Mouse (Mus musculus): Measurements from ENCODE around the gene Pgam2.
A peak's percentile ranks its signal among the peaks of the same experiment; 100 is the strongest.

Pgam2 gene

GRCm38 (mm10) chr11:5805711-5806110, 2.2 kb upstream of the Pgam2 start:
- no peak for DNase-seq (ENCODE audit: low spot score)

DNA sequence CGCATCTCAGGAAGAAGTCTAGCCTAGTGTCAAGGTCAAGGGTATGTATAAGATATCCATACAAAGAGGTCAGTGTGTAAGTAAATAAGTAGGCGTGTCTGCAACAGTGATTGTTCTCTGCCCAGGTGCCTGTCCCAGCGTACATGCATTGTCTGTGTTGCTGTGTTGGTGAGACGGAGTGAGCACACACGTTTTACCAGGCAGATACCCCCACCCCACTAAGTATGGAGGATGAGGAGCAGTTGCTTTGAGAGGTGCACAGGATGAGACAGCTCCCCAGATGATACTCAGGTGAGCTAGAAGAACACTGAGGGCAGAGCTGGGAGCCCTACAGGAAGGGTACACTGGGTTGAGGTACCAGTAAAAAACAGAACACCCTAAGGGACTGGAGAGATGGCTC, 641 bp upstream of the Pgam2 start:
- DNase-seq (ENCODE audit: low spot score), result no peak

DNA sequence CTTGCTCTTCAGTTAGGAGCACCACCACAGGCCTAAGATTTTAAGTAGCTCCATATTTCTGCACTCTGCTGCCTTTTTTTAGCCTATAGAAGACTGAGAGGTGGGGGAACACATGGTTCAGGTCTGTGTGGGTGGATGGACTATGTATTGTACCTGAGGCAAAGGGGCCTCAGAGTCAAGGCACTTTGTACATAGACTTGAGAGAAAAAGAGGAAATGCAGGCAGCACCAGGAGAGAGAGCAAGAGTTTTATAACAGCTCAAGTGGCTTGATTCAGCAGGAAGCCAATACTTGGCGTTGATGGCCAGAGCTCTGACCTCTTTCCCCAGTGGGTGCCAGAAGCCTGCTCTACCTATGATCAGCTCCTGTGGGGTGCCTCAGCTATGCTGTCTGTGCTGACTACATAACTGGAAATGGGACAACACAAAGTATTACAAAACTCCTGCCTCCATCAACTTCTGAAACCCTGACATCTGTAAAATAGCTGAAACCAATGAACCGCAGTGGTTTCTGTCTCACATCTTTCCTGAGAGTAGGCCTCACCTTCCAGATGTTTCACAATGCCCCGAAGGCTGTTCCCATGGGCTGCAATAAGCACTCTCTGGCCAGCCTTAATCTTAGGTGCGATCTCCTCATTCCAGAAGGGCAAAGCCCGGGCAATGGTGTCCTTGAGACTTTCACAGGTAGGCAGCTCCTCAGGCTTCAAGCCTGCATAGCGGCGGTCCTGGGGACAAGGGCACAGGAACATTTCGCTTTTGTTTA, 896 bp downstream of the Pgam2 start:
- no peak for DNase-seq (ENCODE audit: low spot score)

GRCm38 (mm10) chr11:5802005-5802404, 1.5 kb downstream of the Pgam2 start:
- DNase-seq (ENCODE audit: low spot score), result no peak

- DNase-seq (ENCODE audit: low spot score), result no peak
Observed at GRCm38 (mm10) chr11:5801511-5801910, 2.0 kb downstream of the Pgam2 start.

DNA sequence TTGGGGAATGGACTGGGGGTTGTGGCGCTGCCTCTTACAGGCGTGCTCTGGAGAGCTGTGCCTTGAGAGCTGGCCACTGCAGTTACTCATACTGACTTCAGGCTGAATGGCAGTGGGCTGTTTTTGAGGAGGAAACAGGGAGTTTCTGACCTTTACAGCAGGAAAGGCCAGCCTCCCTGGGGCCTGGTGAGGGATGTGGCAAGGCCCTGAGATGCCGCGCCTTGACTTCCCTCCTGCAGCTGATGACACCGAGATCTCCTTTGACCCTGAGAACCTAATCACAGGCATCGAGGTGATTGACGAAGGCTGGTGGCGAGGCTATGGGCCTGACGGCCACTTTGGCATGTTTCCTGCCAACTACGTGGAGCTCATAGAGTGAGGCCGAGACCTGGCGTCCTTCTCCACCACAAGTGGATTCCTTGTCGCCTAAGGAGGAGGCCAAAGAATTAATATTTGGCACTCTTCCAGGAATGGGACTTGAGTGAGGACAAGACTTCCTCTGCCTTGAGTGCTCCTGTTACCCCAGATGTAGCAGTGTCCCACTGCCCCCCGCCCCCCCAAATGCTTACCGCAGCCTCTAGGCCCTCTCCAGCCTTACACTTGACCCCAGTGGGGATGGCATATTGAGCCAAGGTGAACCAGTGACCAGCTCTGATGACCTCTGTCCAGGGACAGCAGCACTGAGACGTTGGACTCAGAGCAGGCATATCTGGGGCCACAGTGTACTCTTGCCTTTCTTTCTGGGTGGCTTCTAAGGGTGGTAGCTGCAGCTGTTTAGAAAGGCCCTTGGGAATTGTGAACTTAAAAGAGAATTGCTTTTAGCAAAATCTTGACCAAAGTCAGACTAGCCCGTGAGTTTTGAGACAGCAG, 3.7 kb downstream of the Pgam2 start:
- peak; percentile 85 for DNase-seq (ENCODE audit: low spot score)

- DNase-seq (ENCODE audit: low spot score), result no peak
Observed at GRCm38 (mm10) chr11:5797928-5798327, 5.6 kb downstream of the Pgam2 start.

- DNase-seq (ENCODE audit: low spot score), result no peak
Observed at GRCm38 (mm10) chr11:5797371-5797770, 6.2 kb downstream of the Pgam2 start.

DNA sequence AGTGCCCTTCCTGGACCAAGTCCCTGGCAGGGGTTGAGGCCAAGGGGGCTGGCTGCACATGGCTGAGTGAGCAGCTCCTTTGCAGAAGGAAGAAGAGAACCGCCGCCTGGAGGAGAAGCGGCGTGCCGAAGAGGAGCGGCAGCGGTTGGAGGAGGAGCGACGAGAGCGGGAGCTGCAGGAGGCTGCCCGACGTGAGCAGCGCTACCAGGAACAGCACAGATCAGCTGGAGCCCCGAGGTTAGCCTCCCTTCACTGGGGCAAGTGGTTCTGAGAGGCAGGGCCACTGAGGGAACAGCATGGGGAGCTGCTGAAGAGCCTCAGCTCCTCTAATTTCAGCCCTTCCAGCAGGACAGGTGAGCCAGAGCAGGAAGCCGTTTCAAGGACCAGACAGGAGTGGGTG, 6.6 kb downstream of the Pgam2 start:
- no peak for DNase-seq (ENCODE audit: low spot score)

GRCm38 (mm10) chr11:5795706-5796105, 7.8 kb downstream of the Pgam2 start:
- DNase-seq (ENCODE audit: low spot score), result no peak

DNA sequence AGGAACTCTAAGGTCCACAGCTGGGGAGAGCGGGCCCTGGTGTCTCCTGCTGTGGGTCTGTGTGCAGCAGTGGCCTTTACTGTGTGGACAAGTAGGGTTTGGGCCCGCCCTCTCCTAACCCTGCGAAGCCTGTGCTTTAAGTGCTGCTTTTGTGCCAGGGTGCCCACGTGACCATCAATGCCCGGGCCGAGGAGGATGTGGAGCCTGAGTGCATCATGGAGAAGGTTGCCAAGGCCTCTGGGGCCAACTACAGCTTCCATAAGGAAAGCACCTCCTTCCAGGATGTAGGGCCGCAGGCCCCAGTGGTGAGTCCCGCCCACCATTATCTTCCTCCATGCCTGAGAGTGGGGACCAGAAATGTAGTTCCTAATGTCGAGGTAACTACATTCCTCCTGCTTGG, 8.2 kb downstream of the Pgam2 start:
- no peak for DNase-seq (ENCODE audit: low spot score)

DNA sequence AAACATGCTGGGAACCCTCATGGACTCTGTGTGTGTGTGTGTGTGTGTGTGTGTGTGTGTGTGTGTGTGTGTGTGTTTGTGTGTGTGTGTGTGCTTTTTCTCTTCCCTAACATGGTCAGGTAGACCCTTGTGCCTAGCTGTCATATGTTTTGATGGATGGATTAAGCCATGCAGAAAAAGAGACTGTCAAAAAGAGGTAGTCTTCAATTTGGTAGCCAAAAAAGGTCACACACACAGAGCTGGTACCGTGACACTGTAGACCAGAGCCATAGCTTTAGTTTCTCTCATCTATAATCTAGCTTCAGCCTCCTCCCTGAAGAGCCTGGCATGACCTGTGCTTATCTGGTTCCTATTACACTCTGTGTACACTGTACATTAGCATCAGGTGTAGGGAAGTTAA, 13.1 kb downstream of the Pgam2 start:
- no peak for DNase-seq (ENCODE audit: low spot score)

GRCm38 (mm10) chr11:5789754-5790333, 13.7 kb downstream of the Pgam2 start:
- DNase-seq (ENCODE audit: low spot score), result peak; percentile 39

DNA sequence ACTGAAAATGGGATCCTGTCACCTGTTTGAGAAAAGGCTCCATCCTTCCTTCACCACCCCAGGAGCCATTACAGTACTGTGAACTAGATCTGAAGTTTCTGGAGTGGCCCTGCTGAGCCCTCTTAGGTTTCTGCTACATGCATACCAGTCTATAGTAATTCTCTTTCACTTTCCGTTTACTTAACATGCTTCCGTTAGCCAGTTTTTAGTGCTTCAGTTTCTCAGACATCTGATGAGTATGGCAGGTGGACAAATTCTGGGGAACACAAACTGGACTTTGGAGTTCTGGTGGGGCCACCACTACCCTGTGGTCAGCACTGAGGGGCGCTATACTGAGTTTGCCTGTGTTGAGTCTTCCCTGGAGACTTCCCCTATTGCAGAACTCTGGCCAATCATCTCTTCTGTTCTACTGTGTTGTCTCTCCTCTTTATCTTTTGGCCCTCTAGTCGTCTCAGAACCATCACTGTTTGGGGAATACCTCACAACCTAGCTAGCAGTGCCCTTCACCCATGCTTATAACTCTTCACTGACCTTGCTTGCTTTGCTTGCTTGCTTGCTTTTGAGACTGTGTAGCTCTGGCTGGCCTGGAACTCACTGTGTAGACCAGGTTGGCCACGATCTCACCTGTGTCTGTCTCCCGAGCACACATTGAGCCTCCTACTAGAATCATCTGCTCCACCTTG, 14.3 kb downstream of the Pgam2 start:
- DNase-seq (ENCODE audit: low spot score), result no peak

- peak; percentile 97 for DNase-seq (ENCODE audit: low spot score)
Observed at GRCm38 (mm10) chr11:5788056-5789014, 15.2 kb downstream of the Pgam2 start, which contains the start of gene Dbnl. TSS of gene Dbnl (plus strand) at chr11:5788488.

- no peak for DNase-seq (ENCODE audit: low spot score)
Observed at GRCm38 (mm10) chr11:5787671-5788055, 15.9 kb downstream of the Pgam2 start.

DNA sequence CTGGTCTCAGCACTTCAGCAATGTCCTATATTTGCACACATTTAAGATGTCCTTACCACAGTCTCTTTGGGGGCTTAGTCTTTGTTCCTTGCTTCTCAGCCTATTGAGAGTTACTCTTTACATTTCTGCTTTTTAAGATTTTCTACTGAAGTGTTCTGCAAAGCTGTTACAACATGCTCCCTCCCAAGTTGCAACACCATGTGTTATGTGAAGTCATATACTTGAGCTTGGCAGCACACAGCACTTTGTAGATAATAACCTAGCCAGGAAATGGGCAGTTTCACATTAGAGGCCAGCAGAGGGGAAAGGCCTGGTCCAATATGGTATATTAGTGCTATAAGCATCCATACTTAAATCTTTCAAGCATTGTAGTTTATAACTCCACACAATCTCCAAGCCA, 17.8 kb downstream of the Pgam2 start:
- DNase-seq (ENCODE audit: low spot score), result peak; percentile 77

DNA sequence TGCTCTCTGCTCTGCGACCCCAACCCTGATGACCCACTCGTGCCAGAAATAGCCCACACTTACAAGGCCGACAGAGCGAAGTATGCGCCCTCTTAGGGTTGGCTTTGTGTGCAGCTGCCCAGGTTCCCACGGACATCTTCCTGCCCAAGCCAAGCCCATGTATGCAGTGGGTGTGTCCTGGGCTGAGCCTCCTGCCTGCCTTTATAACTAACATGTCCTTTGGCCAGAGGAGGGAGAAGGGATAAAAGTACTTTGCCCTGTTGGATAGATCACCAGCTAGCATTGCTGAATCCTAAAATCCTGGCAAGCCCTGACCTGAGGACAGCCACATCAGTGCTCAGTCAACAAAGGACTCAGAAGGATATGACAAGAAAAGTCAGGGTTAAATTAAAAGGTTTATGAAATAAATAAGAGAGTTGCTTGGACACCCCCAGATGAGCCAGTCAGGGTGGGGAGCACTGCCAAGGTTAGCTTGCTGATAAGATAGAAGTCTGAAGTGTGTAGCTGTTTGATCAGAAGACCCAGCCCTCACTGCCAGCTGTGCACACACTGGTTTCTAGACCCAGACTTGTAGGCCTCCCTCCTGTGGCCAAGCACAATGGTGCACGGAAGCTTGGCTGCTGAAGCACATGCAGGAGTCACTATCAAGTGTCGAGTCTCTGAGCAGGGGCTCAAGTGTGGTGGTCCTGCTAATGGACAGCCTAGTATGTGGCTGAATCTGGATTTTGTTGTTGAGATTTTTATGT, 21.2 kb downstream of the Pgam2 start:
- DNase-seq (ENCODE audit: low spot score), result no peak

GRCm38 (mm10) chr11:5780035-5780499, 23.5 kb downstream of the Pgam2 start:
- DNase-seq (ENCODE audit: low spot score), result no peak

DNA sequence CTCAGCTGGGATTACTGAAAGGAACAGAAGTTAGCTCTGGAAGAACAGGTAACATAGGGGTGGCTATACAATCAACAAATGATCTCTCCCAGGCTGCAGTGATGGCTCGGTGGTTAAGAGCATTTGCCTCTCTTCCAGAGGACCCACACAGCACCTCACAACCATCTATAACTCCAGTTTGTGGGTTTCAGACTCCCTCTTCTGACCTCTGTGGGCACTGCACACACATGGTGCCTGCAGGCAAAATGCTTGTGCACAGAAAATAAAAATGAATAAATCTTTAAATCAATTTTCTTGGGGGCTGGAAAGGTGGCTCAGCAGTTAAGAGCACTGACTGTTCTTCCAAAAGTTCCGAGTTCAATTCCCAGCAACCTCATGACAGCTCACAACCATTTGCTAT, 25.1 kb downstream of the Pgam2 start:
- DNase-seq (ENCODE audit: low spot score), result no peak
